Mouse (Mus musculus): ENCODE measurements around the gene Lrp3. TPM values are rescaled to one million over a fixed set of nuclear protein-coding genes. Genes with fewer than 3 reads are reported as not detected.

Lrp3 gene
- polyA plus RNA-seq, 1 experiment, result 0.04 TPM

- Histone ChIP-seq H3K9me3 (ENCODE audit: control insufficient read depth, low read length) (no peaks in the 10 kb centered on the region), H3K27me3 (ENCODE audit: control insufficient read depth) (no peaks in the 10 kb centered on the region; the same call in 1 of the 2 replicates), H3K4me1 (ENCODE audit: control insufficient read depth) (peaks cover 6% of the 10 kb centered on the region), H3K4me3 (replicated peaks) (no peak overlapping the region), H3K36me3 (ENCODE audit: control insufficient read depth) (no peaks in the 10 kb centered on the region)
- no peak for TF ChIP-seq TAL1 (IDR thresholded peaks at IDR 0.05; ENCODE audit: low read length)
These were observed 58.5 kb downstream of the Lrp3 start for GRCm38 (mm10) chr7:35156561-35157477.

- Histone ChIP-seq H3K4me1 (ENCODE audit: control insufficient read depth) (peaks cover 6% of the 10 kb centered on the region), H3K4me3 (replicated peaks) (no peak overlapping the region), H3K36me3 (ENCODE audit: control insufficient read depth) (no peaks in the 10 kb centered on the region), H3K27me3 (ENCODE audit: control insufficient read depth) (no peaks in the 10 kb centered on the region; the same call in 1 of the 2 replicates), H3K9me3 (ENCODE audit: control insufficient read depth, low read length) (no peaks in the 10 kb centered on the region)
- TF ChIP-seq GATA1 (IDR thresholded peaks at IDR 0.05; ENCODE audit: low read length) (no peak), TAL1 (IDR thresholded peaks at IDR 0.05; ENCODE audit: low read length) (no peak)
These were observed 60.8 kb downstream of the Lrp3 start for GRCm38 (mm10) chr7:35154449-35154848.

- Histone ChIP-seq H3K4me3 (replicated peaks) (no peak overlapping the region), H3K4me1 (ENCODE audit: control insufficient read depth) (peaks cover 6% of the 10 kb centered on the region), H3K9me3 (ENCODE audit: control insufficient read depth, low read length) (no peaks in the 10 kb centered on the region), H3K36me3 (ENCODE audit: control insufficient read depth) (no peaks in the 10 kb centered on the region), H3K27me3 (ENCODE audit: control insufficient read depth) (no peaks in the 10 kb centered on the region; the same call in 1 of the 2 replicates)
- TF ChIP-seq TAL1 (IDR thresholded peaks at IDR 0.05; ENCODE audit: low read length), result no peak
These were observed 64.4 kb downstream of the Lrp3 start for GRCm38 (mm10) chr7:35150860-35151259.

Other genes starting within 250 kb of the Lrp3 start
- gene Cebpg, start 158.9 kb downstream of the Lrp3 start, polyA plus RNA-seq (2012), result 2.1 and 2.2 TPM in 2 replicates
- 0.25 and 0.30 TPM in 2 replicates for gene Cebpa, start 96.2 kb downstream of the Lrp3 start, polyA plus RNA-seq (2012)
- gene Slc7a10, start 29.1 kb downstream of the Lrp3 start, polyA plus RNA-seq (2012), result not detected in 2 replicates
- gene Gpatch1, start 102.9 kb upstream of the Lrp3 start, polyA plus RNA-seq (2012), result 0.32 and 0.41 TPM in 2 replicates
- gene Rhpn2, start 118.7 kb upstream of the Lrp3 start, polyA plus RNA-seq (2012), result 0.03 and 0.04 TPM in 2 replicates
- 2.6 and 4.1 TPM in 2 replicates for gene Faap24, start 181.3 kb upstream of the Lrp3 start, polyA plus RNA-seq (2012)
- 2.9 and 3.8 TPM in 2 replicates for gene Cep89, start 181.5 kb upstream of the Lrp3 start, polyA plus RNA-seq (2012)
- 0.03 TPM in 1 of 2 replicates, not detected in the other for gene Slc7a9, start 233.3 kb upstream of the Lrp3 start, polyA plus RNA-seq (2012)

Data from erythroblast, embryonic 14.5 days (primary cell).